Mouse (Mus musculus): ENCODE measurements around the gene Chaf1a. TPM values are rescaled to one million over a fixed set of nuclear protein-coding genes. Genes with fewer than 3 reads are reported as not detected.

Chaf1a gene
- total RNA-seq, 4 experiments from 2014 or later = 3.8 to 6.0 (median 4.3) TPM

DNA sequence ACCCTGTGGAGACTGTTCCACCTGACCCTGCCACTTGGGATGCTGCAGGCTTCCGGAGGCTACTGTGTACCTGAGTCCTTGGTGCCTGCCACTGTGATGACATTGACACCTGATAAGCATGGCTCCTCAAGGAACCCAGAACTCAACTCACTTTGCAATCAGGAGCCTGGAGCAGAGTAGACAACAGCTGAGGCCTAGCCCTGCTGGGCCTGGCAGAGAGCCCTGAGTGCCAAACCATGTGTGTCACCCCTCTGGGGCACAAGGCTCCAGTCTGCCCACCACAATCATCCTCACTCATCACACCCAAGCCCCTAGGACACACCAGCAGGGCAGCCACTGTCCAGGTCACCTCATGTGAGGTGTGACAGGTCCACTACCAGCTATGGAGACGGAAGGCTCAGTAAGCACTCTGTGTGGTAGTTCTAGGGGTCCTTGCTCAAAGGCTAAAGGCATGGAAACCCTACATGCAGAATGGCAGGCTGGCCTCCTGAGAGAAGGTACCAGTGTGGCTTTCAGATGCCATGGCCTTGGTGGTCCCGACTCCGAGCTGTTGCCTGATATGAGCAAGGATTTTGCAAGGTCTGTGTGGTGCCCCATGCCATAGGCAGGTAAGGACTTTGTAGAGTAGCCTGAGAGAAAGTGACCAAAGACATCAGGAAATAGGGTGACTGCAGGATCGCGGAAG lies 19.7 kb upstream of the Chaf1a start:
- DNase-seq = no peak

- DNase-seq = no peak
Observed at GRCm38 (mm10) chr17:56021161-56021910, 18.9 kb upstream of the Chaf1a start.

- DNase-seq = peak; percentile 50
Observed at GRCm38 (mm10) chr17:56022131-56022988, 17.9 kb upstream of the Chaf1a start.

- no peak for DNase-seq
Observed at GRCm38 (mm10) chr17:56022989-56023290, 17.3 kb upstream of the Chaf1a start.

- peak; percentile 10 for DNase-seq
Observed at GRCm38 (mm10) chr17:56023386-56023785, 16.9 kb upstream of the Chaf1a start.

DNA sequence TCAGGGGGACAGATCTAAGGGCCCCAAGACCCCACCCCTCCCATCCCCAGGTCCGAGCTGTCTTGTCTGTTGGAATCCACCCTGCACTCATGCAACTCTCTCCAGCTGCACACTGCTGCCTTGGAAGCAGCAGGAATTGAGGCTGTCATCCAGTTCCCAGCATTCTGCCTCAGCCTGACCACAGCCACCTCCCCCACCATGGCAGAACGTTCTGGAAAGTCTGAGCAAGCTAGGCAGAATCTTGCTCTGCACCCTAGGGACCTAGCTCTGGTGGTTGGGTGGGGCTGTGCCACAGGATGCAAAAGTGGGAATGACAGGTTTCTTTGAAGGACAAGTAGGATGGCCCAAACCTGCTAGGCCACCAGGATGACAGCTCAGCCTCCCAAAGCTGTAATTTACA lies 15.8 kb upstream of the Chaf1a start:
- DNase-seq = no peak

DNA sequence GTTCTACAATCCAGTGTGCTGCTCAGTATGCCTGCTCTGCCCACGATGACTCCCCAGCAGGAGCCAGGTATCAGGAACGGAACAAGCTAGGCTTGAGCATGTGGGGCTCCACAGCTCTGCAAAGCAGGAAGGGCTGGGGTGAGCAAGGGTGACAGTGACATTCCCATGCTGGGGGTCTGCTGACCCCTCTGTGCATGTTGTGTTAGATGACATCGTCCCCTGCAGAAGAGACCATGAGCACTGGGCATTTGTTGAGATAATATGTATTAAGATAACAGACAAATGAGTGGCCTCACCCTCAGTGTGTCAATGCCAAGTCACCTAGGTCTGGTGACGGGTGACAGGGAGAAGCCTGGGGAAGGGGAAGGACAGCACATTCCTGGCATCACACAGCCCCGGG lies 15.3 kb upstream of the Chaf1a start:
- no peak for DNase-seq

GRCm38 (mm10) chr17:56026303-56026702 lies 13.9 kb upstream of the Chaf1a start:
- peak; percentile 19 for DNase-seq

DNA sequence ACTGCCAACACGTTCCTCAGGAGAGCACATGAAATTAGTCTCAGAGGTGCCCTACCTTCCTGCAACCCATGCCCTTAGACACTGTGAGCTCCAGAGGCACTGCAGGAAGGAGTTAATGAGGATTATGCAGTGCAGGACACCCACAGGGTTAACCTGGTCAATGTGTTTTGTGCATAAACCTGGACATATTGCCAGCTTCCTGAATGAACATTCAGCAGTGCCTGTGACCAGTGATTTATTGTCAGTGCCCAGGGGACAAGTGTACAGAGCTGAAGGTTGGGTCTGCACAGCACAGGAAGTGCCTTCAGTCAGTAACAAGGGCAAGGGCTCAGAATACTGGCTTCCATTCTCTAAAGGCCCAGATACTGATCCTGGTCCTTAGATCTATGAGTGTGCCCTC lies 13.4 kb upstream of the Chaf1a start:
- DNase-seq = peak; percentile 52

- DNase-seq = peak; percentile 9
Observed at GRCm38 (mm10) chr17:56027801-56028441, 12.3 kb upstream of the Chaf1a start.

DNA sequence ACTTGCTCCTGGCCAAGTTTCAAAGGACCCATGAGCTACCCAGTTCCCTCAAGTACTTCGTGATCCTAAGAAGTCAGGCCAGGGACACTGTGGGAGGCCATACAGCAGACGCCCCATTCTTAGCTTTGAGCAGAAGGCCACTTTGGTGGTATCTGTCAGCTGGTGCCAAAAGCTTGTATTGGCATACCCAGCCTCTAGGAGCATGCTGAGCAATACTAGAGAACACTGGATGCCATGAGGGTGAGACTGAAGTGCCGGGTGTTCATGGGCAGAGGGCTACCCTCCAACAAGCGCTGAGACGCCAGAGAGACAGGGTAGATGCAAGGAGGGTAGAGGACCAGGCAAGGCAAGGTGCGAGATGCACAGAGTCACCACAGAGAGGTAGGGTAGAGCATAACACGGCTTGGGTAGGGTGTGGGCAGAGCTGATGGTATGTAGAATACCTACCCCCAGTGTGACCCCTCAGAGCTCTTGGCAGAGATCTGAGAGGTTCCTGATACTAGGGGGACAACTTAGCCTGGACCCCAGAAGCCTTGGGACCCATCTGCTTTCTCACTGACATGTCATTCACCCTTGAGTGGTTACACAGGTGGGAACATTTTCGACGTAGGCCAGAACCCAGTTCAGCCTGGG lies 9.9 kb upstream of the Chaf1a start:
- DNase-seq = peak; percentile 13

DNA sequence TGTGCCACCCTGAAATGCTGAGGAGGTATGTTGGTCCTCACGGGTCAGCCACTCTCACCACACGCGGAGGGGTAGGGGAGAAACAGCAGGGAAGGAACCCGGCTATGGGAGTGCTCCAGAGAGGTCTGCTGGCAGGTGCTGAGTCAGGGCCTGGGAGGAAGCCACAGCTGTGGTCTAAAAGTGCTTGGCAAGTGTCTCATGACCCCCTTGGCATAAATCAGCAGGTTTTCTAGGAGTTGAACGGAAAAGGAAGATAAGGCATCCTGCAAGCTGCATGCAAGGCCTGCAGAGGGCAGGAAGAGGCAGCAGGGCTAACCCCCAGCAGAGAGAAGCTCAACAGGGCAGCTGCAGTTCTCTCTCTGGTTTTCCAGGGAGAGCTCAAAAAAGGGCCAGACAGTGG lies 9.3 kb upstream of the Chaf1a start:
- peak; percentile 50 for DNase-seq

DNA sequence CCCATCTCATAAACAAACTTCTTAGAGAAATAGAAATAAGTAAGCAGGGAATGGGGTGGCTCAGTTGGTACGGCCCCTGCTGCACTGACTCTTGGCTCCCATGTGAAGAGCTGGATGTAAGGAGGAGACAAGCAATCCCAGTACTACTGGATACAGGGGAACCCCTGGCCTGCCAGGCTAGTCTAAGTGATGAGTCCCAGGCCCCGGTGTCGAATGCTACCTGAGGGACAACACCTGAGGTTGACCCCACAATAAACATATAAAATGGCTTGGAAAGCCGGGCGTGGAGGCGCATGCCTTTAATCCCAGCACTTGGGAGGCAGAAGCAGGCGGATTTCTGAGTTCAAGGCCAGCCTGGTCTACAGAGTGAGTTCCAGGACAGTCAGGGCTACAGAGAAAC lies 8.8 kb upstream of the Chaf1a start:
- peak; percentile 13 for DNase-seq

DNA sequence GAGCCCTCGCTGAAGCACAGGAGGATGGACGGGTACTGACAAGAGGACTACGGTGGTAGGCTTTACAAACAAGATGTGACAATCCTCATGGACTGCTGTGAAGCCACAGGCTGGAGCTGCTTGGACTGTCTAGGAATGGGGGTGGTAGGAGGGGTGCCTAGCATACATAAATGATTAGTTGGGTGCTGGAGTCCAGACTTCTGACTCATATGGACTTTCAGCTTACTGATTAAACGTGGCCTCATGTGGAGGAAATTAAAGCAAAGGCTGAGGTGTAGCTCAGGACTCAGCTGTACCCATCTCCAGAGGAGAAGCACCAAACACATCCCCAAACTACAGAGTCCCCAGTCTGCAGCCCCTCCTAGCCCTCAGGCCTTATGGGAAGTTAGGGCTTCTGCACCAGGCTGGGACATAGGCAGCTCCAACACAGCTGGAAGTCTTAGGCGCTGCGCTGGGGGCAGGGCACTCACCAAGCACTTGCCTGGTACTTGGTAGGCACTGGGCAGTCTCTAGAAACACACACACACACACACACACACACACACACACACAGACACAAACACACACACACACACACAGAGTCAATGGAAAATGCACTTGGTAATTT lies 8.0 kb upstream of the Chaf1a start:
- no peak for DNase-seq

DNA sequence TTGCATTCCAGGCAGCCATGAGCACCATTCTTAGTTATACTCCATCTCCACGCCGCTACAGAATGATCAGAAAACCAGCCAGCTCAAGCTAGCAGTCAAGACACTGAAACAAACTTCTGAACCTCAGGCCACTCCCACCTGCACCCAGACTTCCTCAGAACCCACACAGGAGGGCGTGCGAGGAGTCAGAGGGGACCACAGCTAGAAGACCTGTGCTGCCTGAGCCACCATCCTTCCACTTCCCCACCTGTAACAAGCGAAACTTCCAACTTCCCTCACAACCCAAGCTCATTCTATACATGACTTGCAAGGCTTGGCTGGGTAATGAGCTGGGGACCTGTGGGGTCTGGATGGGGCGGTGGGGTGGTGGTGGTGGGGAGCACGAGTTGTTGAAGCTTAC lies 7.4 kb upstream of the Chaf1a start:
- DNase-seq = no peak

GRCm38 (mm10) chr17:56034040-56034725 lies 6.1 kb upstream of the Chaf1a start:
- peak; percentile 10 for DNase-seq

DNA sequence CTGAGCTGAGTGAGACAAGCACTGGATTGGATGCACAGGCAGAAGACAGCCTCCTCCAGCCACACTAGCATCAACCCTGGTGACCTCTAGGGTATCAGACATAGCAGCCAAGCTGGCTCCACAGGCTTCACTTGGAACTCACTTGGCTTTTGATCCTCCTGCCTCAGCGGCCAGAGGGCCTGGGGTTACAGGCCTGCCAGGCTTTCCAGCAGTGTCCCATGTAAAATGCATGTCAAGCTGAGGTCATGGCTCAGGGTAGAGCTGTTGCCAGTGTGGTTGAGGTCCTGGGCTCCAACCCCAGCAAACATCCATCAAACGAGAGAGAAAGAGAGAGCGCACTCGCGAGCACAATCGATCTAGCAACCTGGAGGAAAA lies 5.5 kb upstream of the Chaf1a start:
- peak; percentile 10 for DNase-seq

- no peak for DNase-seq
Observed at GRCm38 (mm10) chr17:56035216-56035615, 5.0 kb upstream of the Chaf1a start.

DNA sequence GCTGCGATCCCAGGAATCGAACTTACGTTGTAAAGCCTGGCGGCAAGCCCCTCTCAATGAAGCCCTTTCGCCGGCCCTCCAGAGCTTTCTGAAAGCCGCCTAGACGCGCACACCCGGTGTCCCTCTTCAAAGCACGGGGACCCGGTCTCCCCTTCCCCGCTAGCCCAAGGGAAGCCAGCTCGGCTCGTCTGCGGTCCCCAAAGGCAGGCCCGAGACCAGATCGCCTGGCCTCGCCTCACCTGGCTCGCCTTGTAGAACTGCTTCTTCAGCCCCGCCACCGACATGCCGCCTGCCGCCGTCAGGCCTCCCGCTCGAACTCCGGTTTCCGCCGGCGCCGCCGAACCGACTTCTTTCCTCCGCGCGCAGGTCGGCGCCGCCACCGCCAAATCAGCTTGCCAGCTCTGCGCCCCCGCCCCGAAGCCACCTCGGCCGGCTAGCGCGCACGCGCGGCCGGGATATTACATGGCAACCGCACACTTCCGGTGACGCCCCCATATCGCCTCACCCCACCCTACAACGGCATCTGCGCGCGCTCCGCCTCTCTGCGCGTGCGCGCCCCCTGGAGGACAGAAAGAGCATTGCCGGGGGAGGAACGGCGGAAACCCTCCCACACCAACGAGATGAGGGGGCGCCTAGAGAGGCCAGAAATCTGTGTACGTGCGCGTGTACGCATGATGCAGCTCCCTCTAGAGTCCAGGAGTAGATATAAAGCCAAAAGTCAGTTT lies 3.9 kb upstream of the Chaf1a start, which contains the start of gene Sh3gl1:
Gene Sh3gl1, minus strand, starts transcription at position 460 of the 725 bp plus-strand sequence.
- peak; percentile 99 for DNase-seq

GRCm38 (mm10) chr17:56036901-56037287 lies 3.3 kb upstream of the Chaf1a start:
- DNase-seq = no peak
